Mouse (Mus musculus) urinary bladder, postnatal 10 days (tissue): ENCODE data around the gene Itgb1bp2.
"Not testable (repeated sequence)": the region's sequence is repeated elsewhere in the genome, so short reads cannot be mapped to it uniquely, and the experiment has no call there.

Experiments
- DNase-seq: peaks from one replicate; pipeline ENCODE4 v3.0.0; 2022; ENCODE audit warnings: low spot score

Gene Itgb1bp2

GRCm38 (mm10) chrX:101448886-101449475, at the start of gene Itgb1bp2:
Itgb1bp2 (plus strand) TSS chrX:101449088.
- no peak for DNase-seq

- no peak for DNase-seq
Measured at GRCm38 (mm10) chrX:101418946-101419724, 29.8 kb upstream of the Itgb1bp2 start.

GRCm38 (mm10) chrX:101419725-101420699, 28.9 kb upstream of the Itgb1bp2 start:
- DNase-seq = peak; percentile 54

- DNase-seq = no peak
Measured at GRCm38 (mm10) chrX:101420700-101421095, 28.2 kb upstream of the Itgb1bp2 start, which contains the start of gene Zmym3. Zmym3 (minus strand) TSS chrX:101420849.

- DNase-seq = no peak
Measured at GRCm38 (mm10) chrX:101423462-101423861, 25.4 kb upstream of the Itgb1bp2 start.

GRCm38 (mm10) chrX:101427774-101428173, 21.1 kb upstream of the Itgb1bp2 start:
- DNase-seq = no peak

- no peak for DNase-seq
Measured at GRCm38 (mm10) chrX:101428785-101429141, 20.1 kb upstream of the Itgb1bp2 start.

GRCm38 (mm10) chrX:101429142-101429949, 19.5 kb upstream of the Itgb1bp2 start, which contains the start of gene Nono:
Nono (plus strand) TSS chrX:101429318.
- DNase-seq = peak; percentile 11

GRCm38 (mm10) chrX:101429976-101430375, 18.9 kb upstream of the Itgb1bp2 start:
- DNase-seq = no peak

GRCm38 (mm10) chrX:101451147-101451546, 2.3 kb downstream of the Itgb1bp2 start:
- no peak for DNase-seq

GRCm38 (mm10) chrX:101451591-101451990, 2.7 kb downstream of the Itgb1bp2 start:
- no peak for DNase-seq

GRCm38 (mm10) chrX:101472202-101472601, 23.3 kb downstream of the Itgb1bp2 start:
- DNase-seq = no peak

- DNase-seq = no peak
Measured at GRCm38 (mm10) chrX:101481604-101482350, 32.9 kb downstream of the Itgb1bp2 start.

- DNase-seq = not testable (repeated sequence)
Measured at GRCm38 (mm10) chrX:101486487-101487152, 37.7 kb downstream of the Itgb1bp2 start.
